Mouse (Mus musculus) lung, adult 2 months (tissue): ENCODE results near the gene Col6a5. TPM values are rescaled to one million over a fixed set of nuclear protein-coding genes. Genes with fewer than 3 reads are reported as not detected.

Source experiments
- DNase-seq: peaks from one replicate; pipeline ENCODE4 v3.0.0; 2022
- H3K4me1 ChIP-seq: fragments of 200-500 bp; 2 replicates; pipeline ENCODE4 v1.6.1; 2011; ENCODE audit warnings: low read length; ENCODE audit not compliant: control insufficient read depth, insufficient read depth
- H3K4me3 ChIP-seq: fragments of 200-500 bp; replicated peaks from 2 replicates; pipeline ENCODE3; 2011; ENCODE audit warnings: low read depth, mild to moderate bottlenecking, control low read depth, low read length; ENCODE audit errors: extremely low read depth
- CTCF ChIP-seq: fragments of 200-500 bp; IDR thresholded peaks from 2 replicates; pipeline ENCODE4 v1.5.1; 2011; ENCODE audit warnings: mild to moderate bottlenecking, low read length, control low read depth; ENCODE audit not compliant: insufficient read depth
- POLR2A ChIP-seq: fragments of 200-500 bp; IDR thresholded peaks from 2 replicates; pipeline ENCODE4 v1.6.1; 2011; ENCODE audit warnings: low read depth, mild to moderate bottlenecking, control low read depth, low read length, borderline replicate concordance; ENCODE audit errors: extremely low read depth
- WGBS: fragments of 180-500 bp; shearing (Covaris S2); methylation state at CpG from one replicate; pipeline ENCODE4 v1.1.7; 2018; 5-methylcytosine and 5-hydroxymethylcytosine counted together
- polyA plus RNA-seq: library from polyadenylated mRNA; depleted of rRNA; stranded (reverse); fragments of >200 nt; gene quantifications from 2 replicates; pipeline ENCODE4 v1.2.3, GENCODE M21; 2012

Gene Col6a5
- polyA plus RNA-seq, 1 experiment, result 1.0 TPM

- no peaks in the 10 kb centered on the region for H3K4me1 ChIP-seq
- TF ChIP-seq POLR2A (no peak), CTCF (no peak)
- 88% methylated on average over 5 of the region's 5 CpGs for WGBS
- no peak overlapping the region for H3K4me3 ChIP-seq
- DNase-seq, result no peak
Measured at GRCm38 (mm10) chr9:105839147-105839515, 121.3 kb downstream of the Col6a5 start.

- WGBS, result 86% methylated on average over 4 of the region's 4 CpGs
- DNase-seq, result no peak
- Histone ChIP-seq H3K4me3 (no peak overlapping the region), H3K4me1 (no peaks in the 10 kb centered on the region)
- no peak for TF ChIP-seq CTCF
- TF ChIP-seq POLR2A, result no peak
Measured at GRCm38 (mm10) chr9:105838396-105839146, 121.9 kb downstream of the Col6a5 start.

GRCm38 (mm10) chr9:105835587-105835986 is 124.9 kb downstream of the Col6a5 start:
- DNase-seq, result no peak
- no peaks in the 10 kb centered on the region for H3K4me1 ChIP-seq
- H3K4me3 ChIP-seq, result no peak overlapping the region
- TF ChIP-seq POLR2A (no peak), CTCF (no peak)
- 58% methylated on average over 7 of the region's 7 CpGs for WGBS

- no peak overlapping the region for H3K4me3 ChIP-seq
- WGBS, result 50% methylated on average over 4 of the region's 4 CpGs
- H3K4me1 ChIP-seq, result no peaks in the 10 kb centered on the region
Measured at GRCm38 (mm10) chr9:105834799-105835198, 125.6 kb downstream of the Col6a5 start.

GRCm38 (mm10) chr9:105831291-105831690 is 129.2 kb downstream of the Col6a5 start:
- no peak for TF ChIP-seq POLR2A
- H3K4me3 ChIP-seq, result no peak overlapping the region
- no peaks in the 10 kb centered on the region for H3K4me1 ChIP-seq
- WGBS, result 74% methylated on average over 9 of the region's 9 CpGs
- DNase-seq, result no peak

More at GRCm38 (mm10) chr9:105834799-105835198, 125.6 kb downstream of the Col6a5 start:
- TF ChIP-seq POLR2A (no peak), CTCF (no peak)
- DNase-seq, result no peak

GRCm38 (mm10) chr9:105827791-105828385 is 132.6 kb downstream of the Col6a5 start, which contains the start of gene Col6a6:
Gene Col6a6, minus strand, starts transcription at chr9:105828160.
- Histone ChIP-seq H3K4me3 (no peak within 1 kb of the TSS), H3K4me1 (no peaks in the 10 kb centered on the region)
- 21% methylated on average over 20 of the region's 20 CpGs for WGBS
- no peak for DNase-seq
- TF ChIP-seq CTCF, result no peak
- no peak for TF ChIP-seq POLR2A

GRCm38 (mm10) chr9:105827076-105827647 is 133.3 kb downstream of the Col6a5 start:
- no peak for TF ChIP-seq POLR2A
- no peak for TF ChIP-seq CTCF
- H3K4me3 ChIP-seq, result no peak overlapping the region
- no peaks in the 10 kb centered on the region for H3K4me1 ChIP-seq
- 38% methylated on average over 8 of the region's 8 CpGs for WGBS
- peak; percentile 12 for DNase-seq

GRCm38 (mm10) chr9:105820711-105821110 is 139.7 kb downstream of the Col6a5 start:
- no peak for DNase-seq
- TF ChIP-seq POLR2A (no peak), CTCF (no peak)
- Histone ChIP-seq H3K4me1 (no peaks in the 10 kb centered on the region), H3K4me3 (no peak overlapping the region)
- WGBS, result 55% methylated on average over 6 of the region's 6 CpGs

GRCm38 (mm10) chr9:105819155-105819709 is 141.2 kb downstream of the Col6a5 start:
- 68% methylated on average over 29 of the region's 29 CpGs for WGBS
- Histone ChIP-seq H3K4me3 (no peak overlapping the region), H3K4me1 (no peaks in the 10 kb centered on the region)
- DNase-seq, result no peak
- TF ChIP-seq POLR2A (no peak), CTCF (no peak)
